Mouse (Mus musculus) heart, adult 8-10 months (tissue): Measurements from ENCODE around the gene Cd177. TPM values are rescaled to one million over a fixed set of nuclear protein-coding genes. Genes with fewer than 3 reads are reported as not detected.

Source experiments
- total RNA-seq, 4 experiments: library from RNA; stranded (reverse); gene quantifications; 2 replicates each; pipeline ENCODE4 v1.2.4; 2022

Cd177 gene
- total RNA-seq, 4 experiments from 2014 or later, result 1.6 TPM; not detected in 3

Other genes starting within 250 kb of the Cd177 start
- not detected for gene AC161166.1, start 247.9 kb downstream of the Cd177 start, total RNA-seq
- 10 to 100 TPM; 16.2 to 20.0 (median 18.2) TPM for gene Irgq, start 229.6 kb downstream of the Cd177 start, total RNA-seq
- gene Pinlyp, start 214.2 kb downstream of the Cd177 start, total RNA-seq, result not detected
- gene Xrcc1, start 214.0 kb downstream of the Cd177 start, total RNA-seq, result 10 to 100 TPM; 19.7 to 30.8 (median 27.1) TPM
- 10 to 100 TPM; 66.1 to 75.2 (median 70.0) TPM for gene Ethe1, start 172.8 kb downstream of the Cd177 start, total RNA-seq
- under 1 TPM in 1 of 4 experiments, not detected in 3; 0.09 TPM for gene Zfp575, start 172.7 kb downstream of the Cd177 start, total RNA-seq
- under 1 TPM; 0.35 to 0.83 (median 0.39) TPM for gene Phldb3, start 149.5 kb downstream of the Cd177 start, total RNA-seq
- gene Lypd3, start 123.8 kb downstream of the Cd177 start, total RNA-seq, result not detected
- not detected for gene Tex101, start 83.6 kb downstream of the Cd177 start, total RNA-seq
- gene BC049730, start 51.1 kb downstream of the Cd177 start, total RNA-seq, result not detected
- gene Gm4763, start 33.4 kb downstream of the Cd177 start, total RNA-seq, result not detected
- not detected for gene Ceacam10, start 16.9 kb upstream of the Cd177 start, total RNA-seq
- gene Gm9844, start 101.9 kb upstream of the Cd177 start, total RNA-seq, result not detected
- not detected for gene Lypd4, start 109.6 kb upstream of the Cd177 start, total RNA-seq
- gene Dmrtc2, start 109.7 kb upstream of the Cd177 start, total RNA-seq, result not detected
- 100 to 1,000 TPM; 468 to 567 (median 530) TPM for gene Rps19, start 124.1 kb upstream of the Cd177 start, total RNA-seq
- 1 to 10 TPM in 1 of 4 experiments, under 1 TPM in 3; 0.35 to 2.1 (median 0.66) TPM for gene Cd79a, start 137.1 kb upstream of the Cd177 start, total RNA-seq
- gene Arhgef1, start 142.6 kb upstream of the Cd177 start, total RNA-seq, result 10 to 100 TPM; 31.8 to 45.5 (median 43.8) TPM
- not detected for gene Gm4881, start 184.2 kb upstream of the Cd177 start, total RNA-seq
- 100 to 1,000 TPM; 297 to 375 (median 324) TPM for gene Rabac1, start 212.4 kb upstream of the Cd177 start, total RNA-seq
- 1 to 10 TPM in 2 of 4 experiments, under 1 TPM in 2; 0.60 to 3.3 (median 1.3) TPM for gene Atp1a3, start 245.6 kb upstream of the Cd177 start, total RNA-seq